Mouse (Mus musculus): ENCODE data around the gene Scn9a. TPM values are rescaled to one million over a fixed set of nuclear protein-coding genes. Genes with fewer than 3 reads are reported as not detected.

Gene Scn9a
- total and polyA plus RNA-seq, 3 experiments: not detected

GRCm38 (mm10) chr2:66644384-66644783 lies 9.6 kb upstream of the Scn9a start:
- no peaks in the 10 kb centered on the region for H3K36me3 ChIP-seq (ENCODE audit: control insufficient read depth in 1 of 2, insufficient read depth in 2 of 2, low read length in 2 of 2)
- no peak for TF ChIP-seq POLR2AphosphoS5 (IDR thresholded peaks at IDR 0.05; ENCODE audit: borderline replicate concordance, low read depth, low read length)
- peak in 1 of 3 experiments; percentile 23; a peak in 1 of 6 replicates for TF ChIP-seq CTCF (IDR thresholded peaks at IDR 0.05 in 2 of 3, conservative IDR thresholded peaks at IDR 0.05 in 1 of 3; ENCODE audit: control insufficient read depth in 1 of 3, insufficient read depth in 1 of 3, low read depth in 2 of 3, low read length in 3 of 3, poor library complexity in 1 of 3, severe bottlenecking in 1 of 3)
- peak; percentile 42 for TF ChIP-seq SMC3 (IDR thresholded peaks at IDR 0.05; ENCODE audit: low read depth, low read length)
- DNase-seq (ENCODE audit: low read depth, low spot score): peak; percentile 8

GRCm38 (mm10) chr2:66632728-66633127 lies 2.0 kb downstream of the Scn9a start:
- H3K4me1 ChIP-seq (ENCODE audit: control insufficient read depth in 1 of 2, insufficient read depth in 2 of 2, low read length in 2 of 2): no peaks in the 10 kb centered on the region
- H3K27ac ChIP-seq (ENCODE audit: control insufficient read depth, low read depth, low read length): no peak overlapping the region
- DNase-seq (ENCODE audit: low read depth, low spot score): no peak
- H3K27me3 ChIP-seq (ENCODE audit: control insufficient read depth in 1 of 2, insufficient read depth in 2 of 2, low read length in 2 of 2): no peaks in the 10 kb centered on the region
- H3K4me3 ChIP-seq (ENCODE audit: control insufficient read depth in 1 of 2, insufficient read depth in 1 of 2, low read depth in 2 of 2, low read length in 2 of 2): no peak overlapping the region
- H3K36me3 ChIP-seq (ENCODE audit: control insufficient read depth in 1 of 2, insufficient read depth in 2 of 2, low read length in 2 of 2): no peaks in the 10 kb centered on the region
- TF ChIP-seq MAZ (IDR thresholded peaks at IDR 0.05; ENCODE audit: low read depth, low read length): no peak
- no peak for TF ChIP-seq CTCF (IDR thresholded peaks at IDR 0.05 in 2 of 3, conservative IDR thresholded peaks at IDR 0.05 in 1 of 3; ENCODE audit: control insufficient read depth in 1 of 3, insufficient read depth in 1 of 3, low read depth in 2 of 3, low read length in 3 of 3, poor library complexity in 1 of 3, severe bottlenecking in 1 of 3)
- no peak for TF ChIP-seq ZMIZ1 (IDR thresholded peaks at IDR 0.05; ENCODE audit: low read depth, low read length)
- TF ChIP-seq SIN3A (IDR thresholded peaks at IDR 0.05; ENCODE audit: low read length): no peak
- TF ChIP-seq CHD1 (IDR thresholded peaks at IDR 0.05; ENCODE audit: low read depth, low read length): no peak
- TF ChIP-seq EP300 (IDR thresholded peaks at IDR 0.05; ENCODE audit: low read depth in 1 of 2, low read length in 2 of 2): no peak
- TF ChIP-seq ELF1 (IDR thresholded peaks at IDR 0.05; ENCODE audit: low read depth, low read length): no peak
- no peak for TF ChIP-seq KAT2A (conservative IDR thresholded peaks at IDR 0.05; ENCODE audit: low read depth, low read length)
- TF ChIP-seq MAX (IDR thresholded peaks at IDR 0.05; ENCODE audit: low read length): no peak
- TF ChIP-seq MYC (IDR thresholded peaks at IDR 0.05; ENCODE audit: low read depth, low read length): no peak
- TF ChIP-seq BHLHE40 (IDR thresholded peaks at IDR 0.05; ENCODE audit: borderline replicate concordance, low read depth, low read length): no peak
- TF ChIP-seq GABPA (IDR thresholded peaks at IDR 0.05; ENCODE audit: low read depth, low read length): no peak
- no peak for TF ChIP-seq MEF2A (IDR thresholded peaks at IDR 0.05; ENCODE audit: extremely low read depth, insufficient replicate concordance, low read depth, low read length, poor library complexity, severe bottlenecking)
- TF ChIP-seq RCOR1 (IDR thresholded peaks at IDR 0.05; ENCODE audit: low read depth, low read length): no peak
- no peak for TF ChIP-seq JUND (IDR thresholded peaks at IDR 0.05; ENCODE audit: low read depth, low read length)
- H3K9ac ChIP-seq (ENCODE audit: control insufficient read depth, low read depth, low read length, poor library complexity, severe bottlenecking): no peak overlapping the region
- H3K79me2 ChIP-seq (ENCODE audit: control insufficient read depth, insufficient read depth, low read length, poor library complexity): no peaks in the 10 kb centered on the region
- no peaks in the 10 kb centered on the region for H3K9me3 ChIP-seq (replicated peaks; ENCODE audit: insufficient read depth, low read length)

More at GRCm38 (mm10) chr2:66644384-66644783, 9.6 kb upstream of the Scn9a start:
- no peaks in the 10 kb centered on the region for H3K79me2 ChIP-seq (ENCODE audit: control insufficient read depth, insufficient read depth, low read length, poor library complexity)
- no peaks in the 10 kb centered on the region for H3K9me3 ChIP-seq (replicated peaks; ENCODE audit: insufficient read depth, low read length)
- H3K4me3 ChIP-seq (ENCODE audit: control insufficient read depth in 1 of 2, insufficient read depth in 1 of 2, low read depth in 2 of 2, low read length in 2 of 2): no peak overlapping the region
- no peaks in the 10 kb centered on the region for H3K27me3 ChIP-seq (ENCODE audit: control insufficient read depth in 1 of 2, insufficient read depth in 2 of 2, low read length in 2 of 2)
- H3K27ac ChIP-seq (ENCODE audit: control insufficient read depth, low read depth, low read length): no peak overlapping the region
- H3K9ac ChIP-seq (ENCODE audit: control insufficient read depth, low read depth, low read length, poor library complexity, severe bottlenecking): no peak overlapping the region
- H3K4me1 ChIP-seq (ENCODE audit: control insufficient read depth in 1 of 2, insufficient read depth in 2 of 2, low read length in 2 of 2): no peaks in the 10 kb centered on the region
